Mouse (Mus musculus): Measurements from ENCODE around the gene Atp4b.
"Not testable (repeated sequence)": the region's sequence is repeated elsewhere in the genome, so short reads cannot be mapped to it uniquely, and the experiment has no call there.

The Atp4b gene

GRCm38 (mm10) chr8:13338901-13339645 is 57.6 kb downstream of the Atp4b start:
- in situ Hi-C loops (cut with MboI; ENCODE audit: low pct_unique_long_range_greater_than_20kb in 1 of 2, low sequenced_read_pairs in 2 of 2, unreplicated experiment in 1 of 2), result no loop called here

- in situ Hi-C loops (cut with MboI; ENCODE audit: low pct_unique_long_range_greater_than_20kb in 1 of 2, low sequenced_read_pairs in 2 of 2, unreplicated experiment in 1 of 2), result no loop called here
Observed at GRCm38 (mm10) chr8:13338255-13338860, 58.3 kb downstream of the Atp4b start, which contains the start of gene Tfdp1. Tfdp1 (plus strand) TSS chr8:13338751.

- in situ Hi-C loops (cut with MboI; ENCODE audit: low pct_unique_long_range_greater_than_20kb in 1 of 2, low sequenced_read_pairs in 2 of 2, unreplicated experiment in 1 of 2), result no loop called here
Observed at GRCm38 (mm10) chr8:13337678-13338077, 58.9 kb downstream of the Atp4b start.

DNA sequence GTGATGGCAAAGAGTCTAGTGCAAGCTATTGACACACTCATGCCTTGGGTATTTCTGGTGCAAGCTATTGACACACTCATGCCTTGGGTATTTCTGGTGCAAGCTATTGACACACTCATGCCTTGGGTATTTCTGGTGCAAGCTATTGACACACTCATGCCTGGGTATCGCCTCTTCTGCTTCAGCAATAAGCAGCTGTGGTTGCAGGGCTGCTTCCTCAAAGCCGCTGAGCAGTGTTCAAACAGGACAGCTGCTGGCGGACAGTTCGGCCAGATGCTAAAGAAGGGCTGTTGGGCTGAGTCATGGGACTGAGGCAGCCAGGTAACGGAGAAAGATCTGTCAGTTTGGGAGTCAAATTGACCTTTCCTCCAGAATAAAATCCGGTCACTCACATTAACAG is 59.4 kb downstream of the Atp4b start:
- in situ Hi-C loops (cut with MboI; ENCODE audit: low pct_unique_long_range_greater_than_20kb in 1 of 2, low sequenced_read_pairs in 2 of 2, unreplicated experiment in 1 of 2), result not testable (repeated sequence)

All from mouse embryonic stem cell (cell line).